Mouse (Mus musculus): ENCODE data around the gene H2afx. TPM values are rescaled to one million over a fixed set of nuclear protein-coding genes. Genes with fewer than 3 reads are reported as not detected.
A peak's percentile ranks its signal among the peaks of the same experiment; 100 is the strongest.

H2afx gene
- polyA plus RNA-seq, 1 experiment, result 891 TPM

DNA sequence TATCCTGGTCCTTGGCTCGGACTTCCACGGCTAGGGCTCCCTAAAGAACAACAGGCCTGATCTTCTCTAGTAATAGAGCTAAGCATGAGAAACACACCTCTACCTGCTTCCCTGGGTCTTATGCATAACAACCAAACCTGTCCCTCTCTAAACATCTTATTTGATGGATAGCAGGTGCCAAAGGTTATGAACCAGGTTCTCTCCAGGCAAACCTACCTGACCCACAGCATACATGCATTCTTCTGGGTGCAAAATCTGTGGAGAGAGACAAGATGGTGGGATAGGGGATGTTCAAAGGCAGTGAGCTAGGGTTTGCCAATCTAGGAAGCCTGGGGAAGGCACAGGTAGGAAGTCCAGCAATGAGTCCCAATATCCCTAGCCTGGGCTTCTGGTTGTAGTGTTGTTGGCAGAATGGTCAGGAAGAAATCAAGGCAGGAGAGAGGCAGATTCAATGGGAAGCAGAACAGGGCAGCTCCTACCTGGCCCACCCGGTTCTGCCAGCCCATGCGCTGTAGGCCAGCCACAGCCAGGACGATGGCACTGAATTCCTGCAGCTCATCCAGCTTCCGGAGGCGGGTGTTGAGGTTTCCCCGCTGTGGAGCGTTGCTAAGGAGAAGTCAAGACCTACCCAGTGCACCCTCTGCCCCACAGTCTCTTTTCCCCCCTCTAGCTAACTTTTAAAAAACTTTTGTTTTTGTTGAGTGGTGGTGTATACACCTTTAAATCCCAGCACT lies 3.1 kb downstream of the H2afx start:
- Histone ChIP-seq H3K36me3 (ENCODE audit: control insufficient read depth, insufficient read depth, low read length) (peaks cover 10% of the 10 kb centered on the region), H3K4me1 (replicated peaks; ENCODE audit: control insufficient read depth, insufficient read depth, low read length) (peaks cover 11% of the 10 kb centered on the region), H3K4me3 (ENCODE audit: control insufficient read depth, insufficient read depth, low read length) (no peak overlapping the region), H3K27me3 (ENCODE audit: control insufficient read depth, insufficient read depth, low read length) (no peaks in the 10 kb centered on the region), H3K27ac (ENCODE audit: control insufficient read depth, insufficient read depth, low read length) (0 out of 2 replicates have a peak overlapping the region, but pooled peaks have one; percentile 15)
- no peak for DNase-seq
- TF ChIP-seq POLR2A (IDR thresholded peaks at IDR 0.05; ENCODE audit: control insufficient read depth, extremely low read depth, insufficient read depth, low read length, poor library complexity), result no peak
- no peak for TF ChIP-seq CTCF (IDR thresholded peaks at IDR 0.05; ENCODE audit: borderline replicate concordance, control insufficient read depth, extremely low read depth, insufficient read depth, low read length, poor library complexity)
- 91% methylated on average over 9 of the region's 9 CpGs for WGBS

DNA sequence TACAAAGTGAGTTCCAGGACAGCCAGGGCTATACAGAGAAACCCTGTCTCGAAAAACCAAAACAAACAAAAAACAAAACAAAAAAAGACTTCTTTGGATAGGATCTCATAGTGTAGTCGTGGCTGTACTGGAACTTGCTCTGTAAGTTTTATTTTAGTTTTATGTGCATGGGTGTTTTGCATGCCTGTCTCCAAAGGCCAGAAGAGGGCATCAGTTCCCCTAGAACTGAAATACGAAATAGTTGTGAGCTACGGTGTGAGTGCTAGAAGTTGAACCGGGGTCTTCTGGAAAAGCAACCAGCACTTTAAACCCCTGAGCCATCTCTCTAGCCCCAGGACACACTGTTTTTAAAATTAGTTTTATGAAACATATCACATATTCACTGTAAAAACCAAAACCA lies 4.1 kb downstream of the H2afx start:
- Histone ChIP-seq H3K4me1 (replicated peaks; ENCODE audit: control insufficient read depth, insufficient read depth, low read length) (peaks cover 15% of the 10 kb centered on the region), H3K4me3 (ENCODE audit: control insufficient read depth, insufficient read depth, low read length) (no peak overlapping the region), H3K36me3 (ENCODE audit: control insufficient read depth, insufficient read depth, low read length) (peaks cover under 1% of the 10 kb centered on the region), H3K27ac (ENCODE audit: control insufficient read depth, insufficient read depth, low read length) (no peak overlapping the region), H3K27me3 (ENCODE audit: control insufficient read depth, insufficient read depth, low read length) (no peaks in the 10 kb centered on the region)
- no peak for TF ChIP-seq CTCF (IDR thresholded peaks at IDR 0.05; ENCODE audit: borderline replicate concordance, control insufficient read depth, extremely low read depth, insufficient read depth, low read length, poor library complexity)
- TF ChIP-seq POLR2A (IDR thresholded peaks at IDR 0.05; ENCODE audit: control insufficient read depth, extremely low read depth, insufficient read depth, low read length, poor library complexity), result no peak
- 81% methylated on average over 5 of the region's 5 CpGs for WGBS
- no peak for DNase-seq

DNA sequence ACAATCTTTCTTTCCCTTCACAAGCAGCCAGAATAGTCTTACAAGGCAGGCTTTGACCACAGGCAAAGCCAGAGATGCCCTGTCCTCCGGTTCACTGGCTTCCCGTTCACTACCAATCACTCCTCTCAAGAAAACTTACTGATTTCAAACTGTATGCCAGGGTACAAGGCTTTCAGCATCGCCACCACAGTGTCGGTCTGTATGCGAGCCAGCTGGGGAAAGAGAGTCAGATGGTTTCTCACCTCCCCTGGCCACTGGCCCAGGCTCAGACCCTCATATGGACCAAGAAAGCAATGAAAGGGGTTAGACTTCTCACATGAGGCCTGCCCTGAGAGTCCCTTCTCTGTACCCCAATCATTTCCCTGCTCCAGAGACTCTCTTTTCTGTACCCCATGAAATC lies 7.0 kb downstream of the H2afx start:
- Histone ChIP-seq H3K27ac (ENCODE audit: control insufficient read depth, insufficient read depth, low read length) (no peak overlapping the region), H3K36me3 (ENCODE audit: control insufficient read depth, insufficient read depth, low read length) (no peaks in the 10 kb centered on the region), H3K4me1 (replicated peaks; ENCODE audit: control insufficient read depth, insufficient read depth, low read length) (peaks cover 13% of the 10 kb centered on the region), H3K27me3 (ENCODE audit: control insufficient read depth, insufficient read depth, low read length) (no peaks in the 10 kb centered on the region), H3K4me3 (ENCODE audit: control insufficient read depth, insufficient read depth, low read length) (no peak overlapping the region)
- WGBS, result 95% methylated on average over 5 of the region's 5 CpGs
- no peak for DNase-seq
- no peak for TF ChIP-seq CTCF (IDR thresholded peaks at IDR 0.05; ENCODE audit: borderline replicate concordance, control insufficient read depth, extremely low read depth, insufficient read depth, low read length, poor library complexity)
- TF ChIP-seq POLR2A (IDR thresholded peaks at IDR 0.05; ENCODE audit: control insufficient read depth, extremely low read depth, insufficient read depth, low read length, poor library complexity), result no peak

DNA sequence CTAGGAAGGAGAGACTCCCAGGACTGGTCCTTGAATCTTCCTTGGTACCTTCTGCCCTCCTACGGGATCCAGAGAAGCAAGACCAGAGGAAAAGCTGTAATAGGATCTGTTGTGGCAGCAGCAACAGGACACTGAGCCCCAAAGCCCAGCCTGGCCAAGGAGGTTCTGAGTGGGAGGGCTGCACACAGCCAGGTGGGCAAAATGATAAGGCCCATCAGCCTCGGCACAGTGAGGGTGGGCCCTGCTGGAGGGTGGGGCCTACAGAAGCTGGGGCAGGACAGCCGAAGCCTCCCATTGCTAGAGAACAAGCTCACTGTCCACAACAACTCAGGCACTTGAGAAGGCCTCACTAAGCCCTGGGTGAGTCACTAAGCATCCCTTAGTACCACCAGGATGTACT lies 7.7 kb downstream of the H2afx start:
- H3K27ac ChIP-seq (ENCODE audit: control insufficient read depth, insufficient read depth, low read length), result no peak overlapping the region

DNA sequence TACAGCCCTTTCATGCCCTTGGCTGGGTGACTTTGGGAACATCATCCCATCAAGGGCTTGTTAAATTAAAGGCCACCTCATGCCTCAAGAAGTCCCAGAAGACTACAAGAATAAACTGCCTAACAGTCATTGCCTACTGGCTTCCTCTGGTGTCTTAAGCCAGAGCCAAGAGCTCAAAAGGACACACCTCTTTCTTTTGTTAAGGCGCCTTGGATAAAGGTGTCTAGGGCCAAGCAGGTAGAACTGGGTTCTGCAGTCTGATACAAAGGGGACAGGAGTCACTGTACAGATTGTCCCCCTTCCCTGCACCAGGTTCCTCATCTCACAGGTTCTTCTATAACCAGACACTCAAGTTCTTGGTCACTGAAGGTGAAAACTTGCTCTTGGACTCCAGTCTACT lies 8.1 kb downstream of the H2afx start:
- Histone ChIP-seq H3K27ac (ENCODE audit: control insufficient read depth, insufficient read depth, low read length) (no peak overlapping the region), H3K4me3 (ENCODE audit: control insufficient read depth, insufficient read depth, low read length) (no peak overlapping the region), H3K36me3 (ENCODE audit: control insufficient read depth, insufficient read depth, low read length) (no peaks in the 10 kb centered on the region; the same call in 1 of the 2 replicates), H3K4me1 (replicated peaks; ENCODE audit: control insufficient read depth, insufficient read depth, low read length) (peaks cover 8% of the 10 kb centered on the region), H3K27me3 (ENCODE audit: control insufficient read depth, insufficient read depth, low read length) (no peaks in the 10 kb centered on the region)
- DNase-seq, result no peak
- whole genome bisulfite sequencing, result 83% methylated on average over 1 of the region's 1 CpGs
- TF ChIP-seq POLR2A (IDR thresholded peaks at IDR 0.05; ENCODE audit: control insufficient read depth, extremely low read depth, insufficient read depth, low read length, poor library complexity), result no peak
- TF ChIP-seq CTCF (IDR thresholded peaks at IDR 0.05; ENCODE audit: borderline replicate concordance, control insufficient read depth, extremely low read depth, insufficient read depth, low read length, poor library complexity), result no peak

More for the DNA sequence above, 7.7 kb downstream of the H2afx start:
- Histone ChIP-seq H3K36me3 (ENCODE audit: control insufficient read depth, insufficient read depth, low read length) (no peaks in the 10 kb centered on the region), H3K4me1 (replicated peaks; ENCODE audit: control insufficient read depth, insufficient read depth, low read length) (peaks cover 9% of the 10 kb centered on the region), H3K4me3 (ENCODE audit: control insufficient read depth, insufficient read depth, low read length) (no peak overlapping the region), H3K27me3 (ENCODE audit: control insufficient read depth, insufficient read depth, low read length) (no peaks in the 10 kb centered on the region)
- no peak for DNase-seq
- WGBS, result 86% methylated on average over 3 of the region's 3 CpGs
- TF ChIP-seq CTCF (IDR thresholded peaks at IDR 0.05; ENCODE audit: borderline replicate concordance, control insufficient read depth, extremely low read depth, insufficient read depth, low read length, poor library complexity) (no peak), POLR2A (IDR thresholded peaks at IDR 0.05; ENCODE audit: control insufficient read depth, extremely low read depth, insufficient read depth, low read length, poor library complexity) (no peak)

DNA sequence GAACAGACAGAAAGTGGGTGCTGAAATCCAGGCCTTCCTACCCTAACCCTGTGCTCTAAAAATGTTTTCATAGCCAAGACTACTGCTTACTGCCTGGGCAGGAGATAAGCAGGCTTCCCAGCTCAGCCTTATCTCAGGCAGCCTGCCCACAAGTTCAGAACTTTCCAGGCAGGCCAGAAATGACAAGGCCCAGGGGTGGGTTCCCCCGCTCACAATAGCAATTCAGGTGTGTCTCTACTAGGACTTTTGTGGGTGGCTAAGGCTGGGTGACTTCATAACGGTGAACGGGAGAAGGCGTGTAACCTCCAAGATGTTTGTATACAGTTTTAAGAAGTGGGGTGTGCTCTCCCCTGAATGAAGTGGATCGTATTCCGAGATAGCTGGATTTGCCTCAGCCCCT lies 8.8 kb downstream of the H2afx start:
- DNase-seq, result no peak
- peaks cover 6% of the 10 kb centered on the region for H3K36me3 ChIP-seq (ENCODE audit: control insufficient read depth, insufficient read depth, low read length)
- WGBS, result 13% methylated on average over 6 of the region's 6 CpGs
- no peaks in the 10 kb centered on the region for H3K27me3 ChIP-seq (ENCODE audit: control insufficient read depth, insufficient read depth, low read length)
- peaks cover 5% of the 10 kb centered on the region for H3K4me1 ChIP-seq (replicated peaks; ENCODE audit: control insufficient read depth, insufficient read depth, low read length)
- TF ChIP-seq CTCF (IDR thresholded peaks at IDR 0.05; ENCODE audit: borderline replicate concordance, control insufficient read depth, extremely low read depth, insufficient read depth, low read length, poor library complexity) (no peak), POLR2A (IDR thresholded peaks at IDR 0.05; ENCODE audit: control insufficient read depth, extremely low read depth, insufficient read depth, low read length, poor library complexity) (no peak)
- H3K4me3 ChIP-seq (ENCODE audit: control insufficient read depth, insufficient read depth, low read length), result peak overlapping the region; percentile 74
- no peak overlapping the region for H3K27ac ChIP-seq (ENCODE audit: control insufficient read depth, insufficient read depth, low read length)
